Mouse (Mus musculus): ENCODE measurements around the gene Gpr150. TPM values are rescaled to one million over a fixed set of nuclear protein-coding genes. Genes with fewer than 3 reads are reported as not detected.
A peak's percentile ranks its signal among the peaks of the same experiment; 100 is the strongest.

Gpr150 gene
- total RNA-seq (2021): 1 to 10 TPM; 2.5 to 3.2 TPM
- long read RNA-seq, partial matches to known transcripts: 0 of 2 reads
- long read RNA-seq, other reads (novel, unspliced or antisense): 0 of 2 reads

DNA sequence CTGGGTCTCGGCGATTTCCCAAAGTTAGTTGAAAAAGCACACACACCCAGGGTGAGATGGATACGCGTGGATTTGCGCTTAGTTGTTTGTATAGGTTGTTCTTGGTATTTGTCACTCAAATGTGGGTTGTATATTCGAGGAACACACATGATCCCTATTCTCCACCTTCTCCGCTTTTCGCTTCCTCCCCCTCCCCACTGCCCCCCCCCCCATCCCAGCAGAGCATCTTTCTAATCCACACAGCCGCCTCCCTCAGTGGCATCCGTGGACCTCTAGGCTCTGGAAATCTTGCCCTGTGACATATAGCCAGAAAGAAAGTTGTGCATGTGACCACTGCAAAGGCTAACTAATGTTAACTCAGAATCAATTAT is at the start of gene Gpr150:
Gpr150 (minus strand) TSS at position 101 of the 371 bp plus-strand sequence.
- peak in 1 of 2 experiments; percentile 4 for DNase-seq (ENCODE audit: low spot score in 2 of 2)

DNA sequence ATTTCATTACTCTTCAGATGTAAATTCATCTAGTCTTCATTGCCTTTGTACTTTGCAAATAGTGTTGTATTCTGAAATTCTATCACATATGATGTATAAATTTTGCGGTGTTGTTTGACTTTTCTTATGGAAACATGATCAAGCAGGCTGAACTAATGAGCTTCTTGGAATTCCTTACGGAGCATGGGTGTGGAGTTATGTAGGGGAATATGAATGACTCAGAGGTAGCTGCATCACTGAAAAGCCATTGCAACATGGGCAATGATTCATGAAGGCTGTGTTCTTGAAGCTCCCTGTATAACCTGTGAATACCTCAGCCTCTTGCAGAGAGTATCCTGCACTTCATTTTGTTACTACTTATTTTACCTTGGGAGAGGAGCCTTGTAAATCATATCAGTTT is 45.2 kb upstream of the Gpr150 start:
- no peak for DNase-seq (ENCODE audit: low spot score in 2 of 2)

- DNase-seq (ENCODE audit: low spot score in 2 of 2): peak; percentile 91 to 96
These were observed 41.9 kb upstream of the Gpr150 start, which contains the start of the genes Arsk and Ttc37 for GRCm38 (mm10) chr13:76098493-76099303. Arsk (minus strand) TSS chr13:76098660. Ttc37 (plus strand) TSS chr13:76098734.

- DNase-seq (ENCODE audit: low spot score in 2 of 2): no peak
These were observed 41.3 kb upstream of the Gpr150 start for GRCm38 (mm10) chr13:76098116-76098492.

DNA sequence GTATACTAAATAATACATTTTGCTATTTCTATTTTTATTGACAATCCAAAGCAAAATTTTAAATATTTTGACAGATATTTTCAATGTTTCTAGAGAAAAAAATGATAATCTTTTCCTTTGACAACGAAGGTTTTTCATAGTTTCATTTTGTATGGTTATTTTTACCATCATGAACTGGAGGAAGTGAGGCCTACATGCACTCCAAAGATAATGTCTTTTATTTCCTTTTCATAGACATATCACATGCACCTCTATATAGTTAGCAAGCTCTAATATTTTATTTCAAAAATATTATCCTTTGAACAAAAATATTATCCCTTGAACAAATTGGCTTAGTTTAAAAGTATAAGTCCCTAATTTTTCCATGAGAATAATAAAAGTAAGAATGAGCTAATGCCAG is 17.5 kb upstream of the Gpr150 start:
- no peak for DNase-seq (ENCODE audit: low spot score in 2 of 2)

DNA sequence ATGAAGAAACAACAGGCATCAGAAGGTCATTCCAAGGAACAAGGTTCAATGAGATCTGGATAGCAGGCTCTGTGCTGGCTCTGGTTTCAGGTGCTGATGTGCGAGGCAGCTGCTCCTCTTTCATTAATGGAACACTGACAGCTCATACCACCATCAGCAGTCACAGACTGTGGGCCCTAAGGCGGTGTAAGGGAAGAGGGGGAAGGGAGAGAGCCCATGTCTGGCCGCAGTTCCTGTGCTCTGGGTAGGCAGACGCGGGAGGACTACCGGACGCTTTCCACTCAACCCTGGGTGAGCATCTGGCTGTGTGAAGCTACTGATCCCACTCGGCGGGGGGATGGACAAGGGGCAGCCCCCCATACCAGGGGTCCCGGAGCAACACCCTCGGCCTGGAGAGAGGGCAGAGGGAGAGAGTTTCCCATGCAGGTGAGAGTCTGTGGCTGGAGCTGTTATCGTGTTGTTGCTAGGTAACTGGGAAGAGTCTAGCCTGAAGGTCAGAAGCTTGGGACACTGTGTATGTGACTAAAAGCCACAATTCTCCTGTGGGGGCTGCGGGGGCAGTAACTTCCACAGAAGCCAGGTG is 7.7 kb upstream of the Gpr150 start:
- no peak for DNase-seq (ENCODE audit: low spot score in 2 of 2)

- no peak for DNase-seq (ENCODE audit: low spot score in 2 of 2)
These were observed 6.8 kb upstream of the Gpr150 start for GRCm38 (mm10) chr13:76063548-76063947.

GRCm38 (mm10) chr13:76062569-76062968 is 5.8 kb upstream of the Gpr150 start:
- no peak for DNase-seq (ENCODE audit: low spot score in 2 of 2)

GRCm38 (mm10) chr13:76062126-76062525 is 5.3 kb upstream of the Gpr150 start:
- no peak for DNase-seq (ENCODE audit: low spot score in 2 of 2)

- DNase-seq (ENCODE audit: low spot score in 2 of 2): no peak
These were observed 2.8 kb upstream of the Gpr150 start for GRCm38 (mm10) chr13:76059591-76059990.

DNA sequence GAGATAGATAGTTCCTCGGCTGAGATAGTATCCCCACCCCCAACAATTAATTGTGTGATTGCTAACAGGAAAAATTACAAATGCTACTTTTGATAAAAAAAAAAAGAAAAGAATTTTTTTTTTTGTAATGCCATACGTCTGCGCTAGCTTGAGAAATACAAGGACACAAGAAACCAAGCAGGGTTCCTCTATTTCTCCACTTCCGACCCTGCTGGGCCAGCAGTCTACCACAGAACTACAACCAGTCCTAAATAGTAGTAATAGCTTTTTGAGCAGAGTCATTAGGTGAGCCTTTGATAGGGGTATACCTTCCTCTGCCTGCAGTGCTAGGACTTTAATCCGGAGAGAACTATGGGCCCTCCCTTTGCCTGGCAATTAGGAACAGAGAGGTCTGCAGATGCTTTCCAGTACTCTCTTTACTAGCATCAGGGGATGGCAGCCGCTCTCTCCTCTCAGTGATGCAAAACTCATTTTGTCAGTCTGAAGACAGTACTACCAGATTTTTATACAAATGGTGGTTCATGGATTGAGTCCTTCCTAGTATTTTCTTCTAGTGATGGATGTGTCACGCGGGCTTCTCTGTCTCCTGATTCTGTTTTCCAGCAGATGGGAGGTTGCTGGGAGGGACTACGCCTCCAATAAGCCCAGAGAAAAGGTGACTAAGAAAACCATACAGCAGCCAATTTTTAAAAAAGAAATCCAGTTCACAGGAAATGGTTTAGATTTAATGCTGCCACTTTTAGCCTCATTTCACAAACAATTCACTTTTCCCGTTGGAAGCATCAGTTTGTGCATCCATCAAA is 672 bp upstream of the Gpr150 start:
- DNase-seq (ENCODE audit: low spot score in 2 of 2): peak; percentile 40 to 57

DNA sequence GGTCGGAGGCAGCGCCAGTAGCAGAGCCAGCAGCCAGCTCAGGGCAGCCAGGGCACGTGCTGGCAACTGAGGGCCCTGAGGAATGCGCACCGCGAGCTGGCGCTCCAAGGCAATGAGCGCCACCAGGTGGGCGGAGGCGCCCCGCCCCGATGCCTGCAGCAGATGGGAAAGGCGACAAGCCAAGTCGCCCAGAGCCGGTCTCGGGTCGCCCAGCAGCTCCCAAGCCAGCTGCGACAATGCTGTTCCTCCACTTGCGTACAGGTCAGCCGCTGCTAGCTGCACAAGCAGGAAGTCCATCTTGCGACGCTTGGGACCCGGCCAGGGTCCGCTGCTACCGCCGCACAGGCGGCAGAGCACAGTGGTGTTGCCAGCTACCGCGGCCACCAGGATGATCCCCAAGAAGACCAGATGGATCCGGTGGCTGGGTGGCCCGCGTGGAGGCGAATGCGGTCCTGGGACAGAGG is 503 bp downstream of the Gpr150 start:
- peak; percentile 52 to 77 for DNase-seq (ENCODE audit: low spot score in 2 of 2)

DNA sequence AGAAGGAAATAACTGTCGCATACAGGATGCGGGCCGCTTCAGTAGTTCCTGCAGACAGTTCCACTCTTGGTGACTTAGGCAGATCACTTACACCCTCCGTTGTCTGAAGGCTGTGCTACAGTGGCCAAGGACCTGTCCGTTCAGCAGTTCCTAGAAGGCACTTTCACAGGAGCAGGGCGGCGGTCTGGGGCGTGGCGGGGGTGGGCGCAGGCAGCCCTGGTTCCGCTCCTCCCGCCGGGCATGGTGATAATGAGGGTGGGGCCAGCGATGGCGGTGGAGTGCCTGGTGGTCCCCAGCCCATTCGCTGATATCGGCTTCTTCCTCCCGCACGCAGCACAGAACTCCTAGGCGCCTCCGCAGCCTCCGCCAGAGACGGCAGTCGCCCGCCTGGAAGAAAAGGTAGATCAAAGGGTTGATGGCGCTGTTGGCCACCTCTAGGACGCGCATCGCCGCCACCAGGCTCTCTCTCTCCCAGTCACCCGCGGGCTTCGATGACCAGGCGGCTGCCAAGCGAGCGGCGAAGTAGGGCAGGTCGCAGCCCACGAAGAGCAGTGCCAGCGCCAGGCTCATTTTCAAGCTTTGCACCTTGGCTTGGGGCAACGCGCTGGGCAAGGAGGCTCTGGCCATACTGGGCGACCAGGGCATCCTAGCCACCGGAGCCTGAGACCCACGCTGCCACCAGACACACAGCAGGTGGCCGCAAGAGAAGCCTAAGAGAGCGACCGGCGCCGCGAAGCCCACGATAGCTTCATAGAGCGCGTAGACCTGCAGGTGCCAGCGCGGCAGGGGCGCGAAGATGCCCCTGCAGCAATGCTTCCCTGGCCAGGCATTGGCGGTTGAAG is 1.2 kb downstream of the Gpr150 start:
- peak; percentile 6 to 19 for DNase-seq (ENCODE audit: low spot score in 2 of 2)

DNA sequence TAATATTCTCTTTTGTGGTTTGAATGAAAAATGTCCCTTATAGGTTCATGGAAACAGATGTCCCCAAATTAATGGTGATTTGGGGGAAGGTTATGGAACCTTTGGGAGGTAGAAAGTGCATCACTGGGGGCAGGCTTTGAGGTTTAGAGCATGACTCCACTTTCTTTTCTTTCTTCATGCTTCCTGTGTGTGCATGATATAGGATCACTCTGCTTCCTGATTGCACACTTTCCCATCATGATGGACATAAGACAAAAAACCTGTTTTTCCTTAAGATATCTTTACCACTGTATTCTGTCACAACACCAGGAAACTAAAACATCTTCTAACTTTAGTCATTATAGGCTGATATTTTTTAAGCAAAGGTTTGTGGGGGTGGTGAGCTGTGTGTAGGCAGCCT is 11.8 kb downstream of the Gpr150 start:
- no peak for DNase-seq (ENCODE audit: low spot score in 2 of 2)

DNA sequence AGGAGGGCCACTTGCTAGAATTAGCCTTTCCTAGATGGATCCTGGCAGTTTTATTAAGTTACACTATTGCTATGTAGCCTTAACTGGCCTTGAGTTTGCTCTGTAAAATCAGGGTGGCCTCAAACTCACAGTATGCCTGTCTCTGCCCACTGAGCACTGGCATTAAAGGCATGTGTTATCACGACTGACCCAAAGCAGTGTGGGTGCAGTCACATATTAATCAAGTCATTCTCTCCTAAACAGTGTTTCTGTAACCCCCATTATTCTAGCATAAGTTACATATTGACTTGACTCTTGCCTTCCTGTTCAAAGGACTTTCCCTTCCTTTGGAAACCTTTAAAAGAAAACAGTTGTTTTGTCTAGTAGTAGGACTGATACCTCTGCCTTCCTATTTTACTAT is 14.3 kb downstream of the Gpr150 start:
- DNase-seq (ENCODE audit: low spot score in 2 of 2): no peak

- no peak for DNase-seq (ENCODE audit: low spot score in 2 of 2)
These were observed 32.2 kb downstream of the Gpr150 start for GRCm38 (mm10) chr13:76024588-76024987.

- DNase-seq (ENCODE audit: low spot score in 2 of 2): peak in 1 of 2 experiments; percentile 48
These were observed 35.0 kb downstream of the Gpr150 start for GRCm38 (mm10) chr13:76021782-76022181.

- no peak for DNase-seq (ENCODE audit: low spot score in 2 of 2)
These were observed 37.9 kb downstream of the Gpr150 start for GRCm38 (mm10) chr13:76018844-76019400.

GRCm38 (mm10) chr13:76017974-76018843 is 38.6 kb downstream of the Gpr150 start, which contains the start of gene Rfesd:
Rfesd (minus strand) TSS chr13:76018719.
- DNase-seq (ENCODE audit: low spot score in 2 of 2): peak; percentile 96 to 97

Data from layer of hippocampus, adult 18-20 months (tissue).